Mouse (Mus musculus) myocyte (in vitro differentiated cells): ENCODE measurements at regions not wholly inside any gene's neighbourhood (a gene's known extent, or its start where the extent isn't known, plus 50 kb on each side); places are given as distances from the start of the nearest gene placed in this dataset.

Experiments used
- H3K27me3 ChIP-seq: one replicate; pipeline ENCODE4 v1.6.1; 2011; ENCODE audit not compliant: control insufficient read depth, insufficient read depth, insufficient read length
- H3K36me3 ChIP-seq: one replicate; pipeline ENCODE4 v1.6.1; 2011; ENCODE audit not compliant: control insufficient read depth, insufficient read depth
- H3K4me2 ChIP-seq: one replicate; pipeline ENCODE4 v1.6.1; 2011; ENCODE audit warnings: low read depth, control low read depth
- H3K4me3 ChIP-seq: one replicate; pipeline ENCODE4 v1.5.1; 2011; ENCODE audit warnings: mild to moderate bottlenecking, control low read depth, moderate library complexity
- H3K79me2 ChIP-seq: one replicate; pipeline ENCODE4 v1.6.1; 2011; ENCODE audit not compliant: control insufficient read depth, insufficient read depth
- H3ac ChIP-seq: one replicate; pipeline ENCODE4 v1.6.1; 2011; ENCODE audit not compliant: control insufficient read depth, insufficient read length
- CEBPB ChIP-seq: IDR thresholded peaks from 2 replicates; pipeline ENCODE4 v1.6.1; 2011; ENCODE audit warnings: mild to moderate bottlenecking, moderate library complexity; ENCODE audit not compliant: poor library complexity, insufficient read depth, severe bottlenecking
- E2F4 ChIP-seq: IDR thresholded peaks from one replicate; pipeline ENCODE4 v1.6.1; 2011; ENCODE audit warnings: mild to moderate bottlenecking, control low read depth, moderate library complexity; ENCODE audit not compliant: insufficient read depth
- MAX ChIP-seq: IDR thresholded peaks from one replicate; pipeline ENCODE4 v1.6.1; 2011; ENCODE audit warnings: low read depth, mild to moderate bottlenecking, control low read depth
- MYOD1 ChIP-seq, 3 experiments: IDR thresholded peaks; one replicate each; pipeline ENCODE4 v1.6.1; 2011; ENCODE audit warnings: control low read depth in 2 of 3, low read depth in 2 of 3, mild to moderate bottlenecking in 2 of 3, moderate library complexity in 1 of 3; ENCODE audit not compliant: insufficient read length in 2 of 3, control insufficient read depth in 1 of 3
- MYOG ChIP-seq, 3 experiments: IDR thresholded peaks; one replicate each; pipeline ENCODE4 v1.6.1; 2011; ENCODE audit warnings: control low read depth in 2 of 3, low read depth in 2 of 3, mild to moderate bottlenecking in 2 of 3; ENCODE audit not compliant: insufficient read length in 2 of 3, control insufficient read depth in 1 of 3, insufficient read depth in 1 of 3
- POLR2A ChIP-seq: IDR thresholded peaks from one replicate; pipeline ENCODE4 v1.6.1; 2011; ENCODE audit warnings: low read depth, mild to moderate bottlenecking, control low read depth, moderate library complexity; ENCODE audit not compliant: insufficient read length
- POLR2AphosphoS2 ChIP-seq: IDR thresholded peaks from one replicate; pipeline ENCODE4 v1.6.1; 2011; ENCODE audit warnings: low read depth, control low read depth; ENCODE audit not compliant: insufficient read length
- REST ChIP-seq: IDR thresholded peaks from one replicate; pipeline ENCODE4 v1.6.1; 2011; ENCODE audit warnings: mild to moderate bottlenecking, control low read depth, moderate library complexity; ENCODE audit not compliant: insufficient read depth, insufficient read length
- SRF ChIP-seq: IDR thresholded peaks from one replicate; pipeline ENCODE4 v1.6.1; 2011; ENCODE audit warnings: low read depth; ENCODE audit not compliant: control insufficient read depth, insufficient read length
- TCF12 ChIP-seq: IDR thresholded peaks from one replicate; pipeline ENCODE4 v1.6.1; 2011; ENCODE audit warnings: mild to moderate bottlenecking, control low read depth; ENCODE audit not compliant: poor library complexity, insufficient read depth, severe bottlenecking
- TCF3 ChIP-seq: IDR thresholded peaks from one replicate; pipeline ENCODE4 v1.6.1; 2011; ENCODE audit warnings: low read depth, control low read depth; ENCODE audit not compliant: insufficient read length
- USF1 ChIP-seq: IDR thresholded peaks from one replicate; pipeline ENCODE4 v1.6.1; 2011; ENCODE audit warnings: low read depth, mild to moderate bottlenecking, control low read depth, moderate library complexity

- no peak overlapping the region for H3K4me3 ChIP-seq
- no peaks in the 10 kb centered on the region for H3K27me3 ChIP-seq
- H3K79me2 ChIP-seq = no peaks in the 10 kb centered on the region
- H3K36me3 ChIP-seq = no peaks in the 10 kb centered on the region
- no peak overlapping the region for H3ac ChIP-seq
- TF ChIP-seq USF1 = no peak
- no peak for TF ChIP-seq TCF3
- TF ChIP-seq MYOG (IDR thresholded peaks at IDR 0.05; ENCODE audit: control insufficient read depth in 1 of 3, insufficient read depth in 1 of 3, insufficient read length in 2 of 3, low read depth in 2 of 3) = no peak
- no peak for TF ChIP-seq REST
- no peak for TF ChIP-seq MYOD1 (IDR thresholded peaks at IDR 0.05; ENCODE audit: control insufficient read depth in 1 of 3, insufficient read length in 2 of 3, low read depth in 2 of 3)
- TF ChIP-seq POLR2A = no peak
- no peak for TF ChIP-seq POLR2AphosphoS2
- TF ChIP-seq E2F4 = no peak
- TF ChIP-seq CEBPB = no peak
- TF ChIP-seq TCF12 = no peak
- TF ChIP-seq MAX = no peak
- no peak for TF ChIP-seq SRF
- H3K4me2 ChIP-seq = peak overlapping the region; percentile 28
Measured at GRCm38 (mm10) chr3:80051963-80052362, 167.6 kb downstream of the Fam198b start.

GRCm38 (mm10) chr3:80052879-80053278, 168.5 kb downstream of the Fam198b start:
- Histone ChIP-seq H3K36me3 (no peaks in the 10 kb centered on the region), H3ac (no peak overlapping the region), H3K4me3 (no peak overlapping the region), H3K79me2 (no peaks in the 10 kb centered on the region), H3K27me3 (no peaks in the 10 kb centered on the region), H3K4me2 (peak overlapping the region; percentile 51)
- TF ChIP-seq MYOD1 (IDR thresholded peaks at IDR 0.05; ENCODE audit: control insufficient read depth in 1 of 3, insufficient read length in 2 of 3, low read depth in 2 of 3) (peak in 2 of 3 experiments; percentile 30 to 71), MYOG (IDR thresholded peaks at IDR 0.05; ENCODE audit: control insufficient read depth in 1 of 3, insufficient read depth in 1 of 3, insufficient read length in 2 of 3, low read depth in 2 of 3) (peak in 1 of 3 experiments; percentile 60), POLR2A (no peak), E2F4 (no peak)

- H3K4me3 ChIP-seq = no peak overlapping the region
- TF ChIP-seq USF1 = no peak
- TF ChIP-seq POLR2A = no peak
- TF ChIP-seq MYOD1 (IDR thresholded peaks at IDR 0.05; ENCODE audit: control insufficient read depth in 1 of 3, insufficient read length in 2 of 3, low read depth in 2 of 3) = no peak
- no peak for TF ChIP-seq TCF12
Measured at GRCm38 (mm10) chr3:80053435-80053834, 169.1 kb downstream of the Fam198b start.

GRCm38 (mm10) chr3:80056636-80057350, 172.5 kb downstream of the Fam198b start:
- TF ChIP-seq REST (no peak), MAX (no peak), CEBPB (no peak), MYOG (IDR thresholded peaks at IDR 0.05; ENCODE audit: control insufficient read depth in 1 of 3, insufficient read depth in 1 of 3, insufficient read length in 2 of 3, low read depth in 2 of 3) (no peak), POLR2A (no peak), POLR2AphosphoS2 (no peak), TCF12 (no peak), TCF3 (no peak), USF1 (no peak), SRF (no peak)
- no peaks in the 10 kb centered on the region for H3K36me3 ChIP-seq

More at GRCm38 (mm10) chr3:80053435-80053834, 169.1 kb downstream of the Fam198b start:
- Histone ChIP-seq H3K27me3 (no peaks in the 10 kb centered on the region), H3K4me2 (peak overlapping the region; percentile 51), H3K79me2 (no peaks in the 10 kb centered on the region), H3K36me3 (no peaks in the 10 kb centered on the region), H3ac (no peak overlapping the region)

GRCm38 (mm10) chr3:80058722-80059121, 174.4 kb downstream of the Fam198b start:
- TF ChIP-seq POLR2A = no peak
- TF ChIP-seq E2F4 = no peak
- TF ChIP-seq MYOG (IDR thresholded peaks at IDR 0.05; ENCODE audit: control insufficient read depth in 1 of 3, insufficient read depth in 1 of 3, insufficient read length in 2 of 3, low read depth in 2 of 3) = no peak
- TF ChIP-seq MAX = no peak
- TF ChIP-seq SRF = no peak
- no peak for TF ChIP-seq POLR2AphosphoS2
- TF ChIP-seq CEBPB = no peak
- TF ChIP-seq TCF3 = no peak
- TF ChIP-seq TCF12 = no peak
- TF ChIP-seq REST = no peak
- no peak for TF ChIP-seq USF1
- no peak for TF ChIP-seq MYOD1 (IDR thresholded peaks at IDR 0.05; ENCODE audit: control insufficient read depth in 1 of 3, insufficient read length in 2 of 3, low read depth in 2 of 3)
- H3K4me3 ChIP-seq = no peak overlapping the region
- no peak overlapping the region for H3ac ChIP-seq
- H3K79me2 ChIP-seq = no peaks in the 10 kb centered on the region
- H3K4me2 ChIP-seq = no peak overlapping the region
- H3K36me3 ChIP-seq = no peaks in the 10 kb centered on the region
- no peaks in the 10 kb centered on the region for H3K27me3 ChIP-seq

More at GRCm38 (mm10) chr3:80056636-80057350, 172.5 kb downstream of the Fam198b start:
- H3K4me2 ChIP-seq = no peak overlapping the region
- no peak overlapping the region for H3K4me3 ChIP-seq
- H3K27me3 ChIP-seq = no peaks in the 10 kb centered on the region
- no peak overlapping the region for H3ac ChIP-seq
- H3K79me2 ChIP-seq = no peaks in the 10 kb centered on the region
